Mouse (Mus musculus): Measurements from ENCODE around the gene Acly. TPM values are rescaled to one million over a fixed set of nuclear protein-coding genes. Genes with fewer than 3 reads are reported as not detected.

Acly gene
- polyA plus RNA-seq, 1 experiment from 2014 or later = 242 TPM

- peaks cover 49% of the 10 kb centered on the region for H3K36me3 ChIP-seq (ENCODE audit: control insufficient read depth, insufficient read depth)
- H3K27ac ChIP-seq (ENCODE audit: low read length) = no peak overlapping the region
- no peak overlapping the region for H3K4me3 ChIP-seq (replicated peaks; ENCODE audit: low read length)
- no peak for ATAC-seq
- H3K4me2 ChIP-seq (ENCODE audit: low read length) = no peak overlapping the region
- no peak overlapping the region for H3K9ac ChIP-seq (replicated peaks; ENCODE audit: low read depth, low read length)
- no peaks in the 10 kb centered on the region for H3K9me3 ChIP-seq (ENCODE audit: control insufficient read depth, low read length)
- no peaks in the 10 kb centered on the region for H3K27me3 ChIP-seq (replicated peaks; ENCODE audit: control insufficient read depth, insufficient read depth, low read length)
- WGBS = 94% methylated on average over 12 of the region's 12 CpGs
- H3K4me1 ChIP-seq (replicated peaks; ENCODE audit: control insufficient read depth, insufficient read depth, low read length) = no peaks in the 10 kb centered on the region
Measured at GRCm38 (mm10) chr11:100504990-100505660, 22.7 kb downstream of the Acly start.

GRCm38 (mm10) chr11:100501321-100501720 lies 26.5 kb downstream of the Acly start:
- Histone ChIP-seq H3K9ac (replicated peaks; ENCODE audit: low read depth, low read length) (no peak overlapping the region), H3K4me3 (replicated peaks; ENCODE audit: low read length) (no peak overlapping the region), H3K9me3 (ENCODE audit: control insufficient read depth, low read length) (no peaks in the 10 kb centered on the region), H3K36me3 (ENCODE audit: control insufficient read depth, insufficient read depth) (peaks cover 61% of the 10 kb centered on the region), H3K27ac (ENCODE audit: low read length) (no peak overlapping the region), H3K27me3 (replicated peaks; ENCODE audit: control insufficient read depth, insufficient read depth, low read length) (no peaks in the 10 kb centered on the region), H3K4me2 (ENCODE audit: low read length) (no peak overlapping the region), H3K4me1 (replicated peaks; ENCODE audit: control insufficient read depth, insufficient read depth, low read length) (no peaks in the 10 kb centered on the region)
- no peak for ATAC-seq
- WGBS = 11% methylated on average over 6 of the region's 6 CpGs

GRCm38 (mm10) chr11:100500651-100501050 lies 27.1 kb downstream of the Acly start:
- Histone ChIP-seq H3K9ac (replicated peaks; ENCODE audit: low read depth, low read length) (no peak overlapping the region), H3K27me3 (replicated peaks; ENCODE audit: control insufficient read depth, insufficient read depth, low read length) (no peaks in the 10 kb centered on the region), H3K9me3 (ENCODE audit: control insufficient read depth, low read length) (no peaks in the 10 kb centered on the region), H3K36me3 (ENCODE audit: control insufficient read depth, insufficient read depth) (peaks cover 63% of the 10 kb centered on the region), H3K4me3 (replicated peaks; ENCODE audit: low read length) (no peak overlapping the region), H3K27ac (ENCODE audit: low read length) (no peak overlapping the region), H3K4me2 (ENCODE audit: low read length) (no peak overlapping the region), H3K4me1 (replicated peaks; ENCODE audit: control insufficient read depth, insufficient read depth, low read length) (no peaks in the 10 kb centered on the region)
- 81% methylated on average over 7 of the region's 7 CpGs for WGBS
- ATAC-seq = no peak

GRCm38 (mm10) chr11:100500241-100500640 lies 27.6 kb downstream of the Acly start:
- H3K9ac ChIP-seq (replicated peaks; ENCODE audit: low read depth, low read length) = no peak overlapping the region
- H3K4me3 ChIP-seq (replicated peaks; ENCODE audit: low read length) = no peak overlapping the region
- peaks cover 62% of the 10 kb centered on the region for H3K36me3 ChIP-seq (ENCODE audit: control insufficient read depth, insufficient read depth)
- 85% methylated on average over 3 of the region's 3 CpGs for WGBS
- ATAC-seq = no peak
- no peak overlapping the region for H3K27ac ChIP-seq (ENCODE audit: low read length)
- no peaks in the 10 kb centered on the region for H3K27me3 ChIP-seq (replicated peaks; ENCODE audit: control insufficient read depth, insufficient read depth, low read length)
- H3K4me2 ChIP-seq (ENCODE audit: low read length) = no peak overlapping the region
- no peaks in the 10 kb centered on the region for H3K4me1 ChIP-seq (replicated peaks; ENCODE audit: control insufficient read depth, insufficient read depth, low read length)
- H3K9me3 ChIP-seq (ENCODE audit: control insufficient read depth, low read length) = no peaks in the 10 kb centered on the region

GRCm38 (mm10) chr11:100493771-100494170 lies 34.0 kb downstream of the Acly start:
- Histone ChIP-seq H3K4me1 (replicated peaks; ENCODE audit: control insufficient read depth, insufficient read depth, low read length) (no peaks in the 10 kb centered on the region), H3K9me3 (ENCODE audit: control insufficient read depth, low read length) (no peaks in the 10 kb centered on the region), H3K27me3 (replicated peaks; ENCODE audit: control insufficient read depth, insufficient read depth, low read length) (no peaks in the 10 kb centered on the region), H3K4me2 (ENCODE audit: low read length) (no peak overlapping the region), H3K4me3 (replicated peaks; ENCODE audit: low read length) (no peak overlapping the region), H3K36me3 (ENCODE audit: control insufficient read depth, insufficient read depth) (peaks cover 70% of the 10 kb centered on the region), H3K27ac (ENCODE audit: low read length) (no peak overlapping the region), H3K9ac (replicated peaks; ENCODE audit: low read depth, low read length) (no peak overlapping the region)
- no peak for ATAC-seq
- WGBS = 91% methylated on average over 12 of the region's 12 CpGs

- ATAC-seq = no peak
- WGBS = 88% methylated on average over 6 of the region's 6 CpGs
Measured at GRCm38 (mm10) chr11:100490951-100491350, 36.8 kb downstream of the Acly start.

GRCm38 (mm10) chr11:100485801-100486538 lies 41.8 kb downstream of the Acly start:
- Histone ChIP-seq H3K4me3 (replicated peaks; ENCODE audit: low read length) (no peak overlapping the region), H3K36me3 (ENCODE audit: control insufficient read depth, insufficient read depth) (peaks cover 47% of the 10 kb centered on the region), H3K27me3 (replicated peaks; ENCODE audit: control insufficient read depth, insufficient read depth, low read length) (no peaks in the 10 kb centered on the region), H3K4me1 (replicated peaks; ENCODE audit: control insufficient read depth, insufficient read depth, low read length) (no peaks in the 10 kb centered on the region), H3K27ac (ENCODE audit: low read length) (no peak overlapping the region), H3K4me2 (ENCODE audit: low read length) (no peak overlapping the region), H3K9me3 (ENCODE audit: control insufficient read depth, low read length) (no peaks in the 10 kb centered on the region), H3K9ac (replicated peaks; ENCODE audit: low read depth, low read length) (no peak overlapping the region)
- ATAC-seq = no peak
- WGBS = 86% methylated on average over 8 of the region's 8 CpGs

More at GRCm38 (mm10) chr11:100490951-100491350, 36.8 kb downstream of the Acly start:
- no peak overlapping the region for H3K4me2 ChIP-seq (ENCODE audit: low read length)
- H3K27me3 ChIP-seq (replicated peaks; ENCODE audit: control insufficient read depth, insufficient read depth, low read length) = no peaks in the 10 kb centered on the region
- H3K4me1 ChIP-seq (replicated peaks; ENCODE audit: control insufficient read depth, insufficient read depth, low read length) = no peaks in the 10 kb centered on the region
- no peaks in the 10 kb centered on the region for H3K9me3 ChIP-seq (ENCODE audit: control insufficient read depth, low read length)
- no peak overlapping the region for H3K9ac ChIP-seq (replicated peaks; ENCODE audit: low read depth, low read length)
- H3K36me3 ChIP-seq (ENCODE audit: control insufficient read depth, insufficient read depth) = peaks cover 54% of the 10 kb centered on the region
- H3K27ac ChIP-seq (ENCODE audit: low read length) = no peak overlapping the region
- H3K4me3 ChIP-seq (replicated peaks; ENCODE audit: low read length) = no peak overlapping the region

- WGBS = 95% methylated on average over 3 of the region's 3 CpGs
- Histone ChIP-seq H3K4me3 (replicated peaks; ENCODE audit: low read length) (no peak overlapping the region), H3K27ac (ENCODE audit: low read length) (no peak overlapping the region), H3K27me3 (replicated peaks; ENCODE audit: control insufficient read depth, insufficient read depth, low read length) (no peaks in the 10 kb centered on the region), H3K4me1 (replicated peaks; ENCODE audit: control insufficient read depth, insufficient read depth, low read length) (no peaks in the 10 kb centered on the region), H3K36me3 (ENCODE audit: control insufficient read depth, insufficient read depth) (peaks cover 47% of the 10 kb centered on the region), H3K9ac (replicated peaks; ENCODE audit: low read depth, low read length) (no peak overlapping the region), H3K9me3 (ENCODE audit: control insufficient read depth, low read length) (no peaks in the 10 kb centered on the region), H3K4me2 (ENCODE audit: low read length) (no peak overlapping the region)
- no peak for ATAC-seq
Measured at GRCm38 (mm10) chr11:100484461-100484860, 43.3 kb downstream of the Acly start.

- Histone ChIP-seq H3K27ac (ENCODE audit: low read length) (no peak overlapping the region), H3K9ac (replicated peaks; ENCODE audit: low read depth, low read length) (no peak overlapping the region), H3K27me3 (replicated peaks; ENCODE audit: control insufficient read depth, insufficient read depth, low read length) (no peaks in the 10 kb centered on the region), H3K4me2 (ENCODE audit: low read length) (no peak overlapping the region), H3K36me3 (ENCODE audit: control insufficient read depth, insufficient read depth) (peaks cover 56% of the 10 kb centered on the region), H3K9me3 (ENCODE audit: control insufficient read depth, low read length) (no peaks in the 10 kb centered on the region), H3K4me3 (replicated peaks; ENCODE audit: low read length) (no peak overlapping the region), H3K4me1 (replicated peaks; ENCODE audit: control insufficient read depth, insufficient read depth, low read length) (no peaks in the 10 kb centered on the region)
- 95% methylated on average over 7 of the region's 7 CpGs for WGBS
- no peak for ATAC-seq
Measured at GRCm38 (mm10) chr11:100479152-100479551, 48.6 kb downstream of the Acly start.
